Mouse (Mus musculus) bone marrow, adult 2 months (tissue): ENCODE measurements around the gene Morn3. TPM values are rescaled to one million over a fixed set of nuclear protein-coding genes. Genes with fewer than 3 reads are reported as not detected.

Experiments
- H3K27ac ChIP-seq: fragments of 200-500 bp; 2 replicates; pipeline ENCODE4 v1.5.1; 2012; ENCODE audit warnings: low read depth, mild to moderate bottlenecking, control low read depth, inconsistent platforms, low read length; ENCODE audit not compliant: control insufficient read depth, poor library complexity, insufficient read depth
- H3K4me1 ChIP-seq: fragments of 200-500 bp; 2 replicates; pipeline ENCODE4 v1.6.1; 2011; ENCODE audit warnings: low read length; ENCODE audit not compliant: control insufficient read depth, insufficient read depth
- H3K4me3 ChIP-seq: fragments of 200-500 bp; replicated peaks from 2 replicates; pipeline ENCODE3; 2011; ENCODE audit warnings: mild to moderate bottlenecking, low read depth, low read length, control low read depth; ENCODE audit not compliant: control insufficient read depth
- CTCF ChIP-seq: fragments of 200-500 bp; IDR thresholded peaks from 2 replicates; pipeline ENCODE4 v1.5.1; 2011; ENCODE audit warnings: low read length, control low read depth; ENCODE audit not compliant: control insufficient read depth, insufficient read depth
- POLR2A ChIP-seq: fragments of 200-500 bp; IDR thresholded peaks from 2 replicates; pipeline ENCODE4 v1.6.1; 2011; ENCODE audit warnings: low read depth, mild to moderate bottlenecking, control low read depth, low read length, borderline replicate concordance; ENCODE audit not compliant: control insufficient read depth
- WGBS: fragments of 180-500 bp; shearing (Covaris S2); methylation state at CpG from one replicate; pipeline ENCODE4 v1.1.7; 2018; 5-methylcytosine and 5-hydroxymethylcytosine counted together
- polyA plus RNA-seq: library from polyadenylated mRNA; stranded (reverse); fragments of >200 nt; gene quantifications from 2 replicates; pipeline ENCODE4 v1.2.4, GENCODE M21; 2011; ENCODE audit warnings: low replicate concordance; ENCODE audit not compliant: missing spikeins, insufficient read depth, insufficient read length

Gene Morn3
- polyA plus RNA-seq, 1 experiment: 5.3 TPM

DNA sequence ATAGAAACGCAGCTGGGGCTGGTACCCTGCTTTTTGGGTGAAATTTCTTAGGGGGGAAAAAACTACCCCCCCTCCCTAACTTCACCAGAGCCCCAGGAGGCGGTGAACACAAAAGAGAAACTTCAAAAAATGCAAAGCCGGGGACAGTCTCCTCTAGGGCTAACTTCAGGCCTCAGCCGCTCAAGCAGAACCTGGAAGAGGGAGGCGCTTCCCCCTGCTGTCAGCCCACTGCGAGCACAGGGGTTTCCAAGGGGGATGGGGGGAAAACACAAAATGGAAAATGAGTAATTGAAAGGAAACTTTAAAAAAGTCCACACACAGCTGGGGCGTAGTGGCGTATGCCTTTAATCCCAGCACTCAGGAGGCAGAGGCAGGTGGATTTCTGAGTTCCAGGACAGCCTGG, 60.7 kb downstream of the Morn3 start:
- H3K4me1 ChIP-seq: no peaks in the 10 kb centered on the region; the same call in 1 of the 2 replicates
- no peak for TF ChIP-seq CTCF
- TF ChIP-seq POLR2A: no peak
- no peak overlapping the region for H3K27ac ChIP-seq
- no peak overlapping the region for H3K4me3 ChIP-seq
- WGBS: 73% methylated on average over 8 of the region's 8 CpGs

Other genes starting within 250 kb of the Morn3 start
- 204 and 228 TPM in 2 replicates for gene Anapc5, start 225.7 kb downstream of the Morn3 start, polyA plus RNA-seq
- gene Rnf34, start 197.0 kb downstream of the Morn3 start, polyA plus RNA-seq: 4.0 and 11.1 TPM in 2 replicates
- gene Kdm2b, start 57.2 kb downstream of the Morn3 start, polyA plus RNA-seq: 17.4 and 24.2 TPM in 2 replicates
- gene Orai1, start 31.9 kb downstream of the Morn3 start, polyA plus RNA-seq: 18.0 and 30.8 TPM in 2 replicates
- gene Tmem120b, start 21.4 kb upstream of the Morn3 start, polyA plus RNA-seq: 33.5 and 38.8 TPM in 2 replicates
- 4.0 and 7.2 TPM in 2 replicates for gene Rhof, start 85.7 kb upstream of the Morn3 start, polyA plus RNA-seq
- 27.7 and 34.2 TPM in 2 replicates for gene Setd1b, start 95.2 kb upstream of the Morn3 start, polyA plus RNA-seq
- gene Psmd9, start 122.4 kb upstream of the Morn3 start, polyA plus RNA-seq: 70.7 and 83.3 TPM in 2 replicates
- 3.2 and 21.0 TPM in 2 replicates for gene Hpd, start 135.7 kb upstream of the Morn3 start, polyA plus RNA-seq
- 0.77 and 1.2 TPM in 2 replicates for gene Wdr66, start 205.1 kb upstream of the Morn3 start, polyA plus RNA-seq